Mouse (Mus musculus): Measurements from ENCODE around the gene Il17rc.

Gene Il17rc

DNA sequence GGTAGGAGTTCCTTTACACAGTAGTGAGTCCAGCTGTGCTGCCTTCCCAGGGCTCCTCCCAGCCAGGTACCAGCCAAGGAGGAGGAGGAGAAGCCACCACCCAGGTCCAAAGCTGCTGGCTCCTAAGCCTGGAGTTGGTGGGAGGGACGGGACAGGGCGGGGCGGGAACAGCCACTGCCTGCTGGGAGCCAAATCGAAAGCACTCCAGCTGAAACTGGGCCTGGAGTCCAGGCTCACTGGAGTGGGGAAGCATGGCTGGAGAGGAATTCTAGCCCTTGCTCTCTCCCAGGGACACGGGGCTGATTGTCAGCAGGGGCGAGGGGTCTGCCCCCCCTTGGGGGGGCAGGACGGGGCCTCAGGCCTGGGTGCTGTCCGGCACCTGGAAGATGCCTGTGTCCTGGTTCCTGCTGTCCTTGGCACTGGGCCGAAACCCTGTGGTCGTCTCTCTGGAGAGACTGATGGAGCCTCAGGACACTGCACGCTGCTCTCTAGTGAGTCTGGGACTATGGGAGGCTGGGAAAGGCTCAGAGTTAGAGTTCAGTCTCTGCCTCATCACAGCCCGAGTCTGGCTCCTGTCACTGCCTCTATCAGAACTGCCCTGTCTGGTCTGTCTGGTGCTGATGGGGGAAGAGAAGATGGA is at the start of gene Il17rc:
Il17rc (plus strand) TSS at position 131 of the 640 bp plus-strand sequence.
- in situ Hi-C loops (cut with MboI, MseI) = no loop called here

- in situ Hi-C loops (cut with MboI, MseI) = loop anchor here (25.0 kb wide), 1 partner anchor 639 kb away; no protein-coding TSS in a partner anchor
Observed at GRCm38 (mm10) chr6:113423000-113423399, 48.2 kb upstream of the Il17rc start.

GRCm38 (mm10) chr6:113424187-113424586 is 47.0 kb upstream of the Il17rc start:
- in situ Hi-C loops (cut with MboI, MseI) = loop anchor here (25.0 kb wide), 1 partner anchor 638 kb away; no protein-coding TSS in a partner anchor

DNA sequence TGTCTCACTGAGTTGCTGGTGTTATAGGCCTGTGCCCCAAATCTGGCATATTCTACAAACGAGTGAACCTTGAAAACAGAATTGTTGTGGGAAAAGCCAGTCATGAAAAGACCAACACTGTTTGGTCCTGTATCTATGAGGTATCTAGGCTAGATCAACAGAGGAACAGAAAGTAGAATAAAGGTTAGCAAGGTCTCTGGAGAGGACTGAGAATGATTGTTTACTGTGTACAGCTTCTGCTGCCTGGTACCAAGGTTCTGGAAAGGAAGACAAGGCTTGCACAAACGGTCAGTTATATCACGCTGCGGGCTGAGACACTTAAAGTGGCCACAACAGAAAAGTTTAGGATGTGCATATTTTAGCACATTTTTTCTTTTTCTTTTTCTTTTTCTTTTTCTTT is 44.5 kb upstream of the Il17rc start:
- in situ Hi-C loops (cut with MboI, MseI) = no loop called here

DNA sequence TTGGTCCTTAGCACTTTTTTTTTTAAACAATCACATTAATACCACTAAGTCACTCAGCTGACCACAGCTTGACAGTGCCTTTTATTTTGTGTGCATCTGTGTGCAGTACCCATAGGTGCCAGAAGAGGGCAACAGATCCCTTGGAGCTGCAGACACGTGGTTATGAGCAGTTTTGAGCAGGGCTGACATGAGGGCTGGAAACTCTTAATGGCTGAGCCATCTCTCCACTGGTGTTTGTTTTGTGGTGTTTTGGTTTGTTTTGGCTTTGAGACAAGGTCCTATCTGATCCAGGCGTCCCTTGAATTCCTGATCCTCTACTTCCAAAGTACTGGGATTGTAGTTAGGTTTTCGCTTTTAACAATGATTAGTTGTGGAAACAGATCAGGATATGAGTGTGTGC is 43.8 kb upstream of the Il17rc start:
- in situ Hi-C loops (cut with MboI, MseI) = no loop called here

- in situ Hi-C loops (cut with MboI, MseI) = no loop called here
Observed at GRCm38 (mm10) chr6:113428006-113428405, 43.2 kb upstream of the Il17rc start.

DNA sequence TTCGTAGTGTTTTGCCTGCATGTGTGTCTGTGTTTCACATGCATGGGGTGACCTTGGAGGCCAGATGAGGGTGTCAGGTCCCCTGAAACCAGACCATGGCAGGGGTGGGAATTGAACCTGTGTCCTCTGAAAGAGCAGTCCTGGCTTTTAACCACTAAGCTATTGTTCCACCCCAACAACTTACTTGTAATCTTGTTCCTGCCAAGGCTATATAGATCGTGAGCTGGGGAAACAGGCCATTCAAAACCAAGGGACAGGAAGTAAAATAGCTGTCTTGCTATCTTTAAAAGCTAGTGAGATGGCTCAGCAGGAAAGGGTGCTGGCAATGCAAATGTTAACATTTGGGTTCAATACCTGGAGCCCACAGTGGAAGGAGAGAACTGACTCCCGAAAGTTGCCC is 41.3 kb upstream of the Il17rc start:
- in situ Hi-C loops (cut with MboI, MseI) = no loop called here

DNA sequence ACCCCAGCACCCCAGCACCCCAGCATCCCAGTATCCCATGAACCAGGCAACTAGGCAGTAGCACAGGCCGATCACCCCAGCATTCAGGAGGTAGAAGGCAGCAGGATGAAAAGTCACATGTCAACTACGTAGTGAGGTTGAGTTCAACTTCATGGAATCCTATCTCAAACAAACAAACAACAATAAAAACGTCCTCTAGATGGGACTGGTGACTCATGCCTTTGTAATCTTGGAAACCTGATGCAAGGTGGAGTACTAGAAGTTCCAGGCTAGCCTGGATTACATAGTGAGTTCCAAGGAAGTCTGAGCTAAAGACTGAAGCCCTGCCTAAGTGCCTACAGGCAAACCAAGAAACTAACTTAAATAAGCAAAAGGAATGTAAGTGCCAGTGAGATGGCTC is 40.4 kb upstream of the Il17rc start:
- in situ Hi-C loops (cut with MboI, MseI) = no loop called here

DNA sequence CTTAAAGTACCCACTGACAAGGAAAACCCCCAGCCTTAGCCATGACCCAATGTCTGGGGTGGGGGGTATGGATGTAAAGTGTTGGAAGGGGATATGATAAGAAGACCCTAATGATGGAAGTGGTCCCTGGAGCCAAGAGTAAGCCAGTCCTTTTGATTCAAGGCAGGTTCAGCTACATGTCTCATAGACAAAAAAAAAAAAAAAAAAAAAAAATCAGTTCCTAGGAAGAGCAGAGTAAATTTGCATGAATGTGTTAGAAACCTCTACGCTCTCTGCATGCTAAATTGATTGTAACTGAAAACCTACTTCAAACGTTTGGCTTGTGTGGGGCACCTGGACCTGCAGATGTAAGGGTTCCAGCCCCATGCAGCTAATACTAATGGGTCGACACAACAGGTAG is 39.4 kb upstream of the Il17rc start:
- in situ Hi-C loops (cut with MboI, MseI) = no loop called here

- in situ Hi-C loops (cut with MboI, MseI) = no loop called here
Observed at GRCm38 (mm10) chr6:113433661-113434060, 37.6 kb upstream of the Il17rc start.

GRCm38 (mm10) chr6:113434691-113435090 is 36.5 kb upstream of the Il17rc start:
- in situ Hi-C loops (cut with MboI, MseI) = no loop called here

DNA sequence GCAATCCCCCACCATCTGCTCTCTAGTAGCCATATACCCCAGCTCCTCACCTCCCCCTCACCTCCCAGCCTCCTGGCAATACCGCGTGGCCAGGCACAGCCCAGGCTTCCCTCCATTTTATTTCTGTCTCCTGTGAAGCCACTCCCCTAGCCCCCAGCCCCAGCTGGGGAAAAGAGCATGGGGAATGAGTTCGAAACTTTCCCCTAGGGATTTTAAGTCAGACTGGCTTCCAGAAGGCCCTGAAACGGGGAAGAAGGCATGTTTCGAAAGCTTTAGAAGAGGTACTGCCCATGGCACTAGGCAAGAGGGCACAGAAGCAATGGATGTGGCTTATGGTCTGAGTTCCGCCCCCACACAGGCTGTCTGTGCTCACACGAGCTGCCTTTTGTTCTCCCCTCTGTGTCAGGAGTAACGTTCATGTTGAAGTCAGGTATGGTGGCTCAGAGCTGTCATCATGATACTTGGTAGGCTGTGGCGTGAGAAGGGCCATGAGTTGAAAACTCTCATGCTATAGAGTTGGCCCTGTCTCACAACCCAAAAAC is 35.5 kb upstream of the Il17rc start, which contains the start of gene Cidec:
Cidec (minus strand) TSS at position 97 of the 542 bp plus-strand sequence.
- in situ Hi-C loops (cut with MboI, MseI) = no loop called here

DNA sequence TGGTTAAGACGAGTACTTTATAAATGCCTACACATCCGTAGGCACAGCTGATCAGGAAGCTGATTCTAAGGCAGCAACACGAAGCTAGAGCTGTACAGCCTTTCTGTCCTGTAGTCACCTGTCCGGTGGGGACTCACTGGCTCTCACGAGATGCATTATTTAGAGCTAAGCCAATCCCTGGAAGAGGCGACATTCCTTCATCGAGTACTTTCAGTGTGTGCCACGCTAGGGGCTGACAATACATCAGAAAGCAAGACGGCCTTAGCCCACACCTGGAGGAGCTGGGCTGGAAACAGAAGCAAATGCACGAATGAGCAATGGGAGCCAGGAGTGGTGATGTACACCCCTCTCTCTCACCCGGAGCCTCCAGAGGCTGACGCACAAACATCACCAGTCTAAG is 34.1 kb upstream of the Il17rc start:
- in situ Hi-C loops (cut with MboI, MseI) = no loop called here

DNA sequence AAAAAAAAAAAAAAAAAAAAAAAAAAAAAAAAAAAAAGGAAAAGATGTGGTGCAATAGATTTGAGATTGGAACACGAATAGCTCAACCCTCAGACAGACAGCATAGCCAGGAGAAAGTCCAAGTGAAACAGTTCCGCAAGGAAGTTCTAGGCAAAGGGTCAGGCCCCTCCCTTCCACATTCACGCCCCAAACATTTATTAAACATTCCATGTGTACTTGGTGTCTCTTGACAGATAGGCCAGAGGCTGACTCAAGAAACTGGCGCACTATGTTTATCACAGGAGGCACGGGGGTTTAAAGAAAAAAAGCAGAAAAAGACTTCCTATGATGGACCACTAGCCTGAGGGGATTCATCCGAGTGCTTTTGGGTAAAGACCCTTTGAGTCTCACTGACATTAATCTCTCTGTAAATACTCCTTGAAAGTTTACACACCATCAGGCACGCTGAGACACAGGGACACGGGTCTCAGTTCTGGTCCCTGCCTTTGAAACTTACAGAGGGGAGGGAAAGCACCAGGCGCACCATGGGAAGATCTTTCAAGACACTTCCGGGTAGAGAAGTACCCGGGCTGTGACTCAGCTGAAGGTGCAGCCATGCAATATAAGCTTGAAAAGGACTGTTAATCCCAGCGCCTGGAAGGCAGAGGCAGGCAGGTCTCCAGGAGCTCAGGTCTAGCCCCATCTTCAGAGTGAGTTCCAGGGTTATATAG is 32.4 kb upstream of the Il17rc start:
- in situ Hi-C loops (cut with MboI, MseI) = no loop called here

- in situ Hi-C loops (cut with MboI, MseI) = loop anchor here (5.0 to 10.0 kb wide), 2 partner anchors 87 to 524 kb away; no protein-coding TSS in a partner anchor
Observed at GRCm38 (mm10) chr6:113440686-113441085, 30.5 kb upstream of the Il17rc start.

GRCm38 (mm10) chr6:113441147-113441680 is 30.0 kb upstream of the Il17rc start:
- in situ Hi-C loops (cut with MboI, MseI) = loop anchor here (5.0 to 10.0 kb wide), 2 partner anchors 86 to 524 kb away; no protein-coding TSS in a partner anchor

- in situ Hi-C loops (cut with MboI, MseI) = loop anchor here (5.0 to 10.0 kb wide), 2 partner anchors 85 to 523 kb away; no protein-coding TSS in a partner anchor
Observed at GRCm38 (mm10) chr6:113442087-113442441, 29.2 kb upstream of the Il17rc start.

GRCm38 (mm10) chr6:113442442-113443090 is 28.7 kb upstream of the Il17rc start, which contains the start of gene Jagn1:
TSS of gene Jagn1 (plus strand) at chr6:113442569.
- in situ Hi-C loops (cut with MboI, MseI) = loop anchor here (5.0 to 10.0 kb wide), 2 partner anchors 85 to 522 kb away; no protein-coding TSS in a partner anchor

GRCm38 (mm10) chr6:113443091-113443490 is 28.1 kb upstream of the Il17rc start:
- in situ Hi-C loops (cut with MboI, MseI) = loop anchor here (5.0 to 10.0 kb wide), 2 partner anchors 84 to 522 kb away; no protein-coding TSS in a partner anchor

DNA sequence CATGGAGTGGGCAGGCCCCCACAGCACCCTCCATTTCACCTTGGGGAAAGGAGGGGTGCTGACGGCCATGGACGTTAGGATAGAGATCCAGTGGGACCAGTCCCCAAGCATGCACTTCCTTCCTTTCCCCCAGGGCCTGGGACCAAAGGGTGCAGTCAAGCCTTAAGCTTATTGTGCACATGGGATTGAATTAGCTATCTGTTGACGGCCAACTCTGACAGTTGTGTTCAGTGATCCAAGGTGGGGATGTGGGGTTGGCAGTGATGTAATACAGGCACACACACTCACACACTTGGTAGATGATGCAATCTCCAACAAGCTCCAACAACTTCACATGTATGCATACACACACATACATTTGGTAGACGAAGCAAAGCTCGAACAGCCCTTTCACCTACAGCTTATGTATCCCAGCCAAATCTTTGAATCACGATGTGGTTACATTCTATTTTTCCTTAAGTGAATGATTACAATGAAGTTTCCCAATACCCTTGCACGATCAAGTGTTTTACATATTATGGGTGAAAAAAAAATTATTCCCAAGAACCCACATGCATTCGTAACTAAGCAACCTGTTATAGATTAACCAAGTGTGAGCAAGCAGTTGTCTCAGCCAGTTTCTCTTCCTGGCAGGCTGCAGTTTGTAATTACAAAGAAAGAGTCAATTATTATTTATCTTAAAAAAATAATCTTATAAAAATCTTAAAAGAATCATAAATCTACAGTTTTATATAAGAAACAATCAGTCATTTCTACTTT is 26.8 kb upstream of the Il17rc start:
- in situ Hi-C loops (cut with MboI, MseI) = loop anchor here (5.0 to 10.0 kb wide), 2 partner anchors 83 to 520 kb away; no protein-coding TSS in a partner anchor

DNA sequence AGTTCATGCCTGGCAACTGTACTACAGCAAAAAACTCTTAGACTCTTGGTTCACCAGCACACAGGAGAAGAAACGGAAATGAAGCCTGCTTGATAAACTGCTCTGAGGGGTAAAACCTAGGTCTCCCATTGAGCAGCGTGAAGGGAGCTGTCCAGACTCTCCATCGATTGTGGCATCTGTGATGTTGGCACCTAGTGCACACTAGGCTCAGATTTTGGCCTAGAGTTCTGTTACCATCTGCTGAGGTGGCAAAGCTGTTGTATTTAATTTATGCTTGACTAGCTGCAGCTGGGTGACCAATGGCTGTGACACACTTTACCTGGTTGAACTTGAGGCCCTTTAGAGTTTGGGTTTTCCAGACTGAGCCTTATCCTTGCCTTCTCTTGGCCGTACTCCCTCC is 23.6 kb upstream of the Il17rc start:
- in situ Hi-C loops (cut with MboI, MseI) = loop anchor here (10.0 kb wide), 1 partner anchor 517 kb away; no protein-coding TSS in a partner anchor
